Mouse (Mus musculus): ENCODE data around the gene Sgta. TPM values are rescaled to one million over a fixed set of nuclear protein-coding genes. Genes with fewer than 3 reads are reported as not detected.
"Not testable (repeated sequence)": the region's sequence is repeated elsewhere in the genome, so short reads cannot be mapped to it uniquely, and the experiment has no call there.

The Sgta gene
- total RNA-seq, 2 experiments from 2014 or later: 30.3 to 33.3 TPM

GRCm38 (mm10) chr10:81058896-81059295 lies 1.1 kb downstream of the Sgta start:
- no peak for ATAC-seq (ENCODE audit: poor library complexity, severe bottlenecking)

GRCm38 (mm10) chr10:81057406-81058130 lies 2.4 kb downstream of the Sgta start:
- no peak for ATAC-seq (ENCODE audit: poor library complexity, severe bottlenecking)

GRCm38 (mm10) chr10:81055802-81056340 lies 4.1 kb downstream of the Sgta start:
- ATAC-seq (ENCODE audit: poor library complexity, severe bottlenecking): not testable (repeated sequence)

DNA sequence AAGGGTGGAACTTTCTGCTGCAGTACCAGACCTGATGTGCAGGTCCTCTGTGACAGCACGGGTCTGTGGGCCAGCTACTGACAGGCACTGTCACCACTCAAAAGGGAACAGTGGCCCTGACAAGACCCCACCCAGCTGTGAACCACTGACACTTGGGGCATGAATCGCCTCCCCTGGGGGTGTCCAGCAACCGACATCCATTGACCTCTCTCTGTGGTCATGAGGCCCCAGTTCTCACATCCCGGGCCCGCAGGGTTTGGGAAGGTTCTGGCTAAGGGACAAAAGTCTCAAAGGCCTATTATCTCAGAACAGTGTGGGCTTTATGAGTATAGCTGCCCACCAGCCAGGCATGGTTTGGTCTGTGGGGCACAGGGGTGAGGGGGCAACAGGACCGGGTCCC lies 4.8 kb downstream of the Sgta start:
- ATAC-seq (ENCODE audit: poor library complexity, severe bottlenecking): no peak

DNA sequence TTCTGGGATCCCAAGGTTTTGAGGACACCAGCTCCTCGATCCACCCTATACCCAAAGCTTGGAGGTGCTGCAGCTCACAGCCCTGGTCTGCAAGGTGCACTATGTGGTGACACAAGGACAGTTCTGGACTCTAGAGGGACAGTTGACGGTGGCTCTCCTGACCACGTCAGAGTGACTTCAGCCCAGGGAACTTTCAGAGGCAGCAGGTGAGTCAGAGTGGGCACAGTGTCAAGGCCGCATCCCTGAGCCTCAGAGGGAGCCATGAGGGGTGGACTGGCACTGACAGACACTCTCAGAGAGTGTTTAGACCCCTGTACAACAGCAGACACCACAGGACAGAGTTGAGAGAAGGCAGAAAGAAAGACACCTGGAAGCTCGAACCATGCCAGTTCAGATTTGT lies 7.4 kb downstream of the Sgta start:
- no peak for ATAC-seq (ENCODE audit: poor library complexity, severe bottlenecking)

- ATAC-seq (ENCODE audit: poor library complexity, severe bottlenecking): no peak
These were observed 8.8 kb downstream of the Sgta start for GRCm38 (mm10) chr10:81051133-81051532.

DNA sequence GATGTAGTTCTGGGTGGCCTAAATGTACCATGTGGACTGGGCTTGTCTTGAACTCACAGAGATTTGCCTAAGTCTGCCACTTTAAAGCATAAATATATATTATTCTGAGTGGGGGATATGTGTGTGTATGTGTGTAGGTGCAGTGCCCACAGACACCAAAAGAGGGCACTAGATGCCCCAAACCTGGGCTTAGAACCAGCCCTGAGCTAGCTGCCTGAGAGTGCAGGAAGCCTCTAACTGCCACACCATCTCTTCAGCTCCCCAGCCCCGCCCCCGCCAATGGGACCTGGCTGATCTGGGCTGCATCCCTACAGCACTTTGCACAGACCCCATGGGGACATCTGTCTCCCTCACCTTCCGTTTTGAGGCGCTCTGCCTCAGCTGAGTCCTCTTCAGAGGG lies 9.3 kb downstream of the Sgta start:
- peak; percentile 43; the same call in 1 of the 2 replicates for ATAC-seq (ENCODE audit: poor library complexity, severe bottlenecking)

- not testable (repeated sequence) for ATAC-seq (ENCODE audit: poor library complexity, severe bottlenecking)
These were observed 14.7 kb downstream of the Sgta start for GRCm38 (mm10) chr10:81045246-81045645.

- peak; percentile 54 for ATAC-seq (ENCODE audit: poor library complexity, severe bottlenecking)
These were observed 18.4 kb downstream of the Sgta start for GRCm38 (mm10) chr10:81041458-81042175.

GRCm38 (mm10) chr10:81036988-81037580 lies 22.9 kb downstream of the Sgta start, which contains the start of gene Slc39a3:
Slc39a3 (minus strand) TSS chr10:81037426.
- ATAC-seq (ENCODE audit: poor library complexity, severe bottlenecking): peak; percentile 96

DNA sequence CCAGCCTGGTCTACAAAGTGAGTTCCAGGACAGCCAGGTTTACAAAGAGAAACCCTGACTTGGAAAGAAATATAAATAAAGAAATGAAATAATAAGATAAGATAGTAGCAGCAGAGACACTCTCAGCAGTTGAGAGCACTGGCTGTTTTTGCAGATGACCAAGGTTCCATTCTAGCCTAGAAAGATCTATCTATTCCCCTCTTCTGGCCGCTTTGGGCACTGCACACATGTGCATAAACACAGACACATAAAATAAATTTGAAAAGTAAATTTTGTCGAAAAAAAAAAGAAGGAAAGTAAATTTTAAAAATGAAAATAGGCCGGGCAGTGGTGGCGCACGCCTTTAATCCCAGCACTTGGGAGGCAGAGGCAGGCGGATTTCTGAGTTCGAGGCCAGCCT lies 23.7 kb downstream of the Sgta start:
- no peak for ATAC-seq (ENCODE audit: poor library complexity, severe bottlenecking)

- ATAC-seq (ENCODE audit: poor library complexity, severe bottlenecking): no peak
These were observed 26.4 kb downstream of the Sgta start for GRCm38 (mm10) chr10:81033586-81033985.

- no peak for ATAC-seq (ENCODE audit: poor library complexity, severe bottlenecking)
These were observed 30.9 kb downstream of the Sgta start for GRCm38 (mm10) chr10:81029031-81029430.

DNA sequence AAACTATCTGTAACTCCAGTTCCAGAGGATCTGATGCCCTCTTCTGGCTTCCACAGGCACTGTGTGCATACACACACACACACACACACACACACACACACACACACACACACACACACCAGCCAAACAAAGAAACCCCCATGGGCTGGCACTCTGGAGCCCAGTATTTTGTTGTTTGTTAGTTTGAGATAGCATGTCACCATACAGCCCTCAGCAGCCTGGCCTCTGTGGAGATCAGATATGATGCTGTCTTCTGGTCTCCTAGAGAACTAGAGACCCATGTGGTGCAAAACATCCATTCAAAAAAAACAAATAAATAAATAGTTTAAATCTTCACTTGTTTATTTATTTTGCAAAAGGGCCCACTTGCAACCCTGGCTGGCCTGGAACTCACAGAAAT lies 31.8 kb downstream of the Sgta start:
- ATAC-seq (ENCODE audit: poor library complexity, severe bottlenecking): no peak

DNA sequence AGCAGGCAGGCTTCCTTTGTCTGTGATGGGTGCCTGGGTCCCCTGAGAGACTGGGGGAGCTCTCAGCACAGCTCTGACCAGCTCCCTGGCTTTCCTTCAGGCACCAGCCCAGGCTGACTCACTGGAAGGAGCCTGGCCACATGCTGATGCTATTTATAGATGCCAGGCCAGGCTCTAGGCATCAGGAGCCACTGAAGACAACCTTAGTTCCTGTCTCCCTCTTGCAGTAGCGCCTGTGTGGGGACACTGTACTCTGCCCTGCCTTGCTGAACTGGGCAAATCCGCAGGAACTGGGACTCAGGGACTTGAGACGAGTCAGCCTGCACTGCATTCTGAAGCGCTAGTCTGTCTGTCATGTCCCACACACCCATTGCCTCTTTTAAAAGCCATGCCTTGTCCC lies 32.6 kb downstream of the Sgta start:
- no peak for ATAC-seq (ENCODE audit: poor library complexity, severe bottlenecking)

DNA sequence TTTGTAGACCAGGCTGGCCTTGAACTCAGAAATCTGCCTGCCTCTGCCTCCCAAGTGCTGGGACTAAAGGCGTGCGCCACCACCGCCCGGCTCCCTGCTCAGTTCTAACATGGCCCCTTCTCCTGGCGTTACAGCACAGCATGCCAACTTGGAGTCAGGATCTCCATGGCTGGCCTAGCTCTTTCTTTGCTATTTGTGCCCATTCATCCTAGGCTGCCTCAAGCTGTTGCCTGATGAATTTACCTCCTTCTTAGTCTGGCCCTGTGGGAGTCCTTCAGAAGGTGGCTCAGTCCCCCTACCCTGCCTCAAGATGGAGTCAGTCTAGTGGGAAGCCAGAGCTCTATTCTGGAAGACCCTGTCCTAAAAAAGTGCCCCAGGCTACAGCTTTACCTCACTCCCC lies 33.1 kb downstream of the Sgta start:
- ATAC-seq (ENCODE audit: poor library complexity, severe bottlenecking): no peak

DNA sequence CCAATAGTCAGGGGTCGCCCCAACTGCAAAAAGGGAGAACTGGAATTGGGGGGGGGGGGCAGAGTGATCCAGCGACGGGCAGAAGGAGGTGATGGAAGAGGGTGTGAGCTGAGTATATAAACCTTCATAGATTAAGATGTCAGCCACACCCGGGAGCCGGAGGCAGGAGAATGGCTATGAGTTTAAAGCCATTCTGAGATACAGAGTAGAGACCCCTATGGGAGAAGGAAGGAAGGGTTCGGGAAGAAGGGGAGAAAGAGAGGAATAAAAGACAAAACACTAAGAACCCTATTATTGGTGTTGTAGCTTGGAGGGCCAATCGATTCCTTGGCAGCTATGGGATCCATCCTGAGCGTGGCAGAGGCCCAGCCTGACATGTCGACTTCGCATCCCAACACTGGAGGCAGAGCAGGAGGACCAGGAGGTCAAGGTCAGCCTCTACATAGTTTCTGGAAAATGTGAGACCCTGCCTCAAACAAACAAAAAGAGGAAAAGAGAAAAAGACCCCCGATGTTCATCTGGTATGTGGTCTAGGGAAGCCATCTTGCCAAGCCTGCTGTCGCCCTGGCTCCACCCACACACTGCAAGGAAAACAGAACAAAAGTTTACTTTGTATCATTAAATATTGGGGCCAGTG lies 34.2 kb downstream of the Sgta start, which contains the start of gene Diras1:
Gene Diras1, minus strand, starts transcription at position 24 of the 637 bp plus-strand sequence.
- ATAC-seq (ENCODE audit: poor library complexity, severe bottlenecking): no peak

DNA sequence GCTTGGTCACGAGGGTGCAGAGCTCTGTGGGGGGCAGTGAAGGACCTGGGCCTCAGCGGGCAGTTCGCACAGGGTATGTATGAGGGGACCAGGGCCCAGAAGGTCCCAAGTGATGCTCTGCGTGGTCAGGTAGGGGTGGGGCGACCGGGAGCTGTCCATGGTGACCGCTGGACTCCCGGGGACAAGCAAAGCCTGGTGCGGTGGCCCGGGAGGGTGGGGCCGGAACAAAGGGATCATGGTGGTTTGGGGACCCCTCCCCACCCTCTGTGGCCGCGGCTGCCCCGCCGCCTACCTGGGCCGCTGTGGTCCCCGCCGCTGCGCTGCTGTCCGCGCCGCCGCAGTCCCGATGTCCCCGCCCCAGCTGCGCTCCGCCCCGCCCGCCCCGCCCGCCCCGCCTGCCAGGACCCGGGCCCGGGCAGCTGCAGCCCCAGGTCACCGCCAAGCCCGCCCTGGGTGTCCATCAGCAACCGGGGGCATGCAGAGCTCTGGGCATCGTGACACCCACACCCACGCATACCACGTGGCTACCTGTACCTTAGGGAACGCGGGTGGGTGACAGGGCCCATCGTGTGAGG lies 34.8 kb downstream of the Sgta start:
- ATAC-seq (ENCODE audit: poor library complexity, severe bottlenecking): no peak

GRCm38 (mm10) chr10:81024346-81024937 lies 35.5 kb downstream of the Sgta start:
- ATAC-seq (ENCODE audit: poor library complexity, severe bottlenecking): no peak

- ATAC-seq (ENCODE audit: poor library complexity, severe bottlenecking): no peak
These were observed 37.2 kb downstream of the Sgta start for GRCm38 (mm10) chr10:81022744-81023143.

Data from megakaryocyte, adult 5-6 weeks (primary cell).